Mouse (Mus musculus) layer of hippocampus, adult 2 months (tissue): ENCODE measurements at regions not wholly inside any gene's neighbourhood (a gene's known extent, or its start where the extent isn't known, plus 50 kb on each side); places are given as distances from the start of the nearest gene placed in this dataset.
"Not testable (repeated sequence)": the region's sequence is repeated elsewhere in the genome, so short reads cannot be mapped to it uniquely, and the experiment has no call there.

Experiments
- DNase-seq, 2 experiments: peaks; one replicate each; pipeline ENCODE4 v3.0.0; 2022; ENCODE audit warnings: low spot score in 2 of 2
- H3K27ac ChIP-seq: fragments of 200-600 bp; 2 replicates; pipeline ENCODE4 v1.8.1; 2022
- H3K4me3 ChIP-seq: fragments of 200-600 bp; 2 replicates; pipeline ENCODE4 v1.8.1; 2022; ENCODE audit warnings: mild to moderate bottlenecking
- CTCF ChIP-seq: fragments of 200-600 bp; conservative IDR thresholded peaks from 2 replicates; pipeline ENCODE4 v1.8.1; 2022; ENCODE audit warnings: antibody characterized with exemption, mild to moderate bottlenecking, moderate library complexity

- peak; percentile 1 to 9 for DNase-seq
- peak; percentile 74 for TF ChIP-seq CTCF
- H3K4me3 ChIP-seq = not testable (repeated sequence)
Observed at GRCm38 (mm10) chr17:93067850-93068249, 131.0 kb upstream of the Adcyap1 start.

GRCm38 (mm10) chr17:93068489-93068888 lies 130.3 kb upstream of the Adcyap1 start:
- DNase-seq = no peak

More at GRCm38 (mm10) chr17:93067850-93068249, 131.0 kb upstream of the Adcyap1 start:
- not testable (repeated sequence) for H3K27ac ChIP-seq

GRCm38 (mm10) chr17:93084048-93084447 lies 114.8 kb upstream of the Adcyap1 start:
- H3K4me3 ChIP-seq = no peak overlapping the region
- H3K27ac ChIP-seq = no peak overlapping the region
- no peak for DNase-seq
- no peak for TF ChIP-seq CTCF

More at GRCm38 (mm10) chr17:93068489-93068888, 130.3 kb upstream of the Adcyap1 start:
- Histone ChIP-seq H3K27ac (no peak overlapping the region), H3K4me3 (no peak overlapping the region)
- no peak for TF ChIP-seq CTCF

GRCm38 (mm10) chr17:93104516-93104915 lies 94.3 kb upstream of the Adcyap1 start:
- no peak for TF ChIP-seq CTCF
- peak; percentile 17 to 44 for DNase-seq
- Histone ChIP-seq H3K27ac (no peak overlapping the region), H3K4me3 (no peak overlapping the region)

GRCm38 (mm10) chr17:93140003-93140402 lies 58.8 kb upstream of the Adcyap1 start:
- peak; percentile 71 for TF ChIP-seq CTCF

GRCm38 (mm10) chr17:93141125-93141524 lies 57.7 kb upstream of the Adcyap1 start:
- peak; percentile 89 for TF ChIP-seq CTCF
- H3K27ac ChIP-seq = no peak overlapping the region
- H3K4me3 ChIP-seq = no peak overlapping the region
- DNase-seq = peak; percentile 54 to 69

More at GRCm38 (mm10) chr17:93140003-93140402, 58.8 kb upstream of the Adcyap1 start:
- Histone ChIP-seq H3K4me3 (no peak overlapping the region), H3K27ac (no peak overlapping the region)
- peak in 1 of 2 experiments; percentile 27 for DNase-seq
